Mouse (Mus musculus): Measurements from ENCODE around the gene Naga.
A peak's percentile ranks its signal among the peaks of the same experiment; 100 is the strongest.

Gene Naga

GRCm38 (mm10) chr15:82337875-82338274 lies 850 bp downstream of the Naga start:
- no peak for DNase-seq (ENCODE audit: low spot score)

GRCm38 (mm10) chr15:82336629-82337028 lies 2.1 kb downstream of the Naga start:
- DNase-seq (ENCODE audit: low spot score), result no peak

GRCm38 (mm10) chr15:82335194-82335593 lies 3.5 kb downstream of the Naga start:
- no peak for DNase-seq (ENCODE audit: low spot score)

GRCm38 (mm10) chr15:82325382-82325781 lies 13.3 kb downstream of the Naga start:
- DNase-seq (ENCODE audit: low spot score), result no peak

GRCm38 (mm10) chr15:82322195-82322594 lies 16.5 kb downstream of the Naga start:
- no peak for DNase-seq (ENCODE audit: low spot score)

GRCm38 (mm10) chr15:82319613-82320012 lies 19.1 kb downstream of the Naga start:
- no peak for DNase-seq (ENCODE audit: low spot score)

- no peak for DNase-seq (ENCODE audit: low spot score)
Observed at GRCm38 (mm10) chr15:82317839-82318238, 20.9 kb downstream of the Naga start.

GRCm38 (mm10) chr15:82308416-82308815 lies 30.3 kb downstream of the Naga start:
- no peak for DNase-seq (ENCODE audit: low spot score)

- peak; percentile 71 for DNase-seq (ENCODE audit: low spot score)
Observed at GRCm38 (mm10) chr15:82307107-82307506, 31.6 kb downstream of the Naga start.

- no peak for DNase-seq (ENCODE audit: low spot score)
Observed at GRCm38 (mm10) chr15:82298764-82299561, 39.8 kb downstream of the Naga start, which contains the start of gene Wbp2nl. Gene Wbp2nl (plus strand): TSS chr15:82298954.

- peak; percentile 22 for DNase-seq (ENCODE audit: low spot score)
Observed at GRCm38 (mm10) chr15:82294059-82294458, 44.7 kb downstream of the Naga start.

- DNase-seq (ENCODE audit: low spot score), result peak; percentile 27
Observed at GRCm38 (mm10) chr15:82293271-82293711, 45.4 kb downstream of the Naga start.

- DNase-seq (ENCODE audit: low spot score), result no peak
Observed at GRCm38 (mm10) chr15:82292851-82293250, 45.9 kb downstream of the Naga start.

GRCm38 (mm10) chr15:82290252-82290651 lies 48.5 kb downstream of the Naga start:
- no peak for DNase-seq (ENCODE audit: low spot score)

GRCm38 (mm10) chr15:82286157-82286556 lies 52.6 kb downstream of the Naga start:
- DNase-seq (ENCODE audit: low spot score), result no peak

- no peak for DNase-seq (ENCODE audit: low spot score)
Observed at GRCm38 (mm10) chr15:82280638-82281037, 58.1 kb downstream of the Naga start.

Data from yolk sac, embryonic 10.5 days (tissue).